Mouse (Mus musculus) duodenum, adult 2 months (tissue): Measurements from ENCODE around the gene Gm11096. TPM values are rescaled to one million over a fixed set of nuclear protein-coding genes. Genes with fewer than 3 reads are reported as not detected.

Experiments
- polyA plus RNA-seq: library from polyadenylated mRNA; depleted of rRNA; stranded (reverse); fragments of >200 nt; gene quantifications from 2 replicates; pipeline ENCODE4 v1.2.3, GENCODE M21; 2012; ENCODE audit warnings: low replicate concordance; rRNA removed

The Gm11096 gene
- not detected in 2 replicates for polyA plus RNA-seq

DNA sequence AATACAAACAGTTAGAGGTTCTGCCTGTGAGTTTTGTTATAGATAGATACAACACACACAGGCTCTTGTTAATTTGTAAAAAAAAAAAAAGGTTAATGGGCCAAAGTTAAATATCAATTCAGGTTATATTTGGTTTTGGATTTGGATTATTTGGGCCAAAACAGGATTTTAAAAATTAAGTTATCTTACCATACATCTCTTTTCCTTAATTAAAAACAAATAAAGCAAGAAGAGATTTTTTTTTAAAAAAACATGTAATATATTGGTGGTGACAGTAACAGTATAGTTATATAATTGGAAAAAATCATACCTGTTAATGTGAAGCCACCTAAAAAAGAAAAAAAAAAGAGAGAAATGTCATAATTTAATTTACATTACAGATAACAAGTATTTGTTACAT lies at the start of gene Gm11096:
Gene Gm11096 (plus strand): TSS at position 301 of the 400 bp plus-strand sequence.

